Mouse (Mus musculus) layer of hippocampus, postnatal 14 days (tissue): ENCODE data around the gene Cubn. TPM values are rescaled to one million over a fixed set of nuclear protein-coding genes. Genes with fewer than 3 reads are reported as not detected.

Source experiments
- DNase-seq, 2 experiments: peaks; one replicate each; pipeline ENCODE4 v3.0.0; 2021 to 2022; ENCODE audit warnings: low spot score in 2 of 2, mixed read lengths in 1 of 2
- total RNA-seq, 2 experiments: library from RNA; stranded (reverse); gene quantifications; 2 replicates each; pipeline ENCODE4 v1.2.3; 2021

The Cubn gene
- total RNA-seq, 2 experiments from 2014 or later: 0.25 to 0.29 TPM

DNA sequence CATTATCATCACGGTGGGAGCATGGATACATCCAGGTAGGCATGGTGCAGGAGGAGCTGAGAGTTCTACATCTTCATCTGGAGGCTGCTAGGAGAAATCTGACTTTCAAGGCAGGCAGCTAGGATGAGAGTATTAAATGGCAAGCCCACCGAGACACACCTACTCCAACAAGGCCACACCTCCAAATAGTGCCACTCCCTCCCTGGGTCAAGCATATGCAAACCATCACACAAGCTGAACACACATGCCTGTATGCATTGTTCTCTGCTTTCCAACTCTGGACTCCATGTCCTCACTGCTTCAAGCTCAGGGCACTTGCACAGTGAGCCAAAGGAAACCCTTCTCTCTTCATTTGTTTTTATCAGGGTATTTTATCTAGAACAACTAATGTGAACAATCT is 233.0 kb downstream of the Cubn start:
- DNase-seq: no peak

DNA sequence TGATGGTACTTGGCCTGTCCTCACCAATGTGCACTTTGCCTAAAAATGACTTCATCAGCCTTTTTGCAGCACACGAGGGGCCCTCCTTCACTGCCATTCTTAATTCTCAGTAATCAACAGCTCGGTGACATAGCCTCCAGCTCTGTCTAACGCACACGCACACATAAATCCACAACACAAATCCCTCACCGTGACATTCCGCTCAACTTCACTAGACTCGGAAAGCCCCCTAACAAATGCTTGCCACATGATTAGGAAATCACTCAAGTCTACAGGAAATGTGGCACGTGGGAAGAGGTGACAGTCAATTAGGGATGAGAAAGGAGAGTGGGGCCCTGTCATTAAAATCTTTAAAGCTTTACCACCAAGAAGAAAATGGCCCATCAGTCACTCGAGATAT is 250.9 kb downstream of the Cubn start:
- DNase-seq: no peak

- DNase-seq: peak; percentile 51 to 65
These were observed 254.3 kb downstream of the Cubn start for GRCm38 (mm10) chr2:13237140-13237901.

DNA sequence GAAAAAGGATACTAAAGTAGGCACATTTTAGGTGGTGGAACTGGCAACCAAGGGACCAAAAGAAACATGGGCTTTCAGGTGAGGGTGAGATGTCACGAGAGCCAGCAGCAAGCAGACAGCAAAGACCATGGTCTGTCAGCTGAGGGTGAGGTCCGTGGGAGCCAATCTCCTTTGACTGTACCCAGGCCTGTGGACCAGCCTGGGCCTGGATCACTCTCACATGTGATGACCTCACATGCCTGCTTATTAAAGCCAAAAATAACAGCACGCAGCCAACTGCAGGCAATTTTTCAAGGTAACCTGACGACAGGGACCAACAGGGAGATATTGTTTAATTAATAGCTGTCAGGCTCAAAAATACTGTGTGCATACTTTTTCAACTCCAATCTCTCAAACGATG is 255.9 kb downstream of the Cubn start:
- no peak for DNase-seq

DNA sequence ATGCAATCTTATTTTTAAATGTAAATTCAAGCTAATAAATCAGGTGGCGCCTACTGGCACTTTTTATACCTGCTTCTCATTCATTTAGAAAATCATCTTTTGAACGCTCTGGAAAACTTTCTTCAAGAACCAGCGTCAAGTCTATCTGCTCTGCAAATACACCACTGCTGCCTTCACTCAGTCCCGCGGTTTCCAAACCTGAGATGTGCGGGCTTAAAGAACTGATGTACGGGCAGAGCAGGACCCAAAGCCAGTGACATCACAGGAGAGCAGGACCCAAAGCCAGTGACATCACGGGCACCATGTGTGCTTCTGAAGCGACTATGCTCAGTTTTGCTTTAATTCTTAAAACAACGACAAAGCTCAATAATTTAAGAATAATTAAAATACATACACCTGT is 256.8 kb downstream of the Cubn start:
- no peak for DNase-seq

GRCm38 (mm10) chr2:13233902-13234301 is 257.7 kb downstream of the Cubn start:
- no peak for DNase-seq

GRCm38 (mm10) chr2:13233254-13233835 is 258.3 kb downstream of the Cubn start:
- no peak for DNase-seq

GRCm38 (mm10) chr2:13232305-13232704 is 259.3 kb downstream of the Cubn start:
- DNase-seq: no peak

- DNase-seq: no peak
These were observed 261.9 kb downstream of the Cubn start for GRCm38 (mm10) chr2:13229686-13230085.

Other genes with a start within 250 kb of the Cubn start
- gene Rsu1, start 220.4 kb downstream of the Cubn start, total RNA-seq: 10 to 100 TPM; 46.7 to 49.1 TPM
- 1 to 10 TPM; 4.4 to 5.9 TPM for gene Trdmt1, start 52.9 kb upstream of the Cubn start, total RNA-seq
- 100 to 1,000 TPM in 1 of 2 experiments, 10 to 100 TPM in 1; 81.1 to 121 TPM for gene Vim, start 82.1 kb upstream of the Cubn start, total RNA-seq